Mouse (Mus musculus): ENCODE measurements at regions not wholly inside any gene's neighbourhood (a gene's known extent, or its start where the extent isn't known, plus 50 kb on each side); places are given as distances from the start of the nearest gene placed in this dataset.

DNA sequence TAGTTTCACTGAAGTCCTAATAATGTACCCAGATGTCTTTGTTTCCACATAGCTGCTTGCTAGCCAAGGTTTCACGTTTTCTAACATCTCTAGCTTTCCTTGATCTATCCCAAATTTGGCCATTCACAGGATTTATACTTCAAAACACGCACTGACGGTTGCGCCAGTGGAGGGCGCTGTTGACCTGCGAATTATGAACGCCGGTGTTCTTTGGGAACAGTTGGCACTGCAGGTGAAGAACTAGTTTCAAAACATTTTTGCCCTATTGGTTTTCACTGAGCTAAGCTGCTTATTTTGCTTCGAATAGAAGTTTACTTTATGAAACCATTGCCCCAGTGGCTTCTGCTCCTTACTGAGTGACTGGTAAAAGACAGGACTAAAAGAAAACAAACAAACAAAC lies 76.7 kb upstream of the Slitrk3 start:
- DNase-seq (ENCODE audit: low spot score) = peak; percentile 7

DNA sequence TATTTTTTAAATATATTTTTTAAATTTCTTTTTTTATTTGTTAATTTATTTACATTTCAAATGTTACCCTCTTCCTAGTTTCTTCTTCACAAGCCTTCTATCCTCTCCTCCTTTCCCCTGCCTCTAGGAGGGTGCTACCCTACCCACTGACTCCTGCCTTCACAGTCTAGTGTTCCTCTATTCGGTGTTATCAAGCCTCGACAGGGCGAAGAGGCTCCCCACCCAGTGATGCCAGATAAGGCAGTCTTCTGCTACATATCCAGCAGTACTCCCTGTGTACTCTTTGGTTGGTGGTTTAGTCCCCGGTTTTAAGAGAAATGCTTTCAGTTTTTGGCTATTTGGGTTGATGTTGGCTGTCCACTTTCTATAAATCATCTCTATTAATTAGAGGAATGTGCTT lies 67.5 kb upstream of the Slitrk3 start:
- DNase-seq (ENCODE audit: low spot score) = no peak

DNA sequence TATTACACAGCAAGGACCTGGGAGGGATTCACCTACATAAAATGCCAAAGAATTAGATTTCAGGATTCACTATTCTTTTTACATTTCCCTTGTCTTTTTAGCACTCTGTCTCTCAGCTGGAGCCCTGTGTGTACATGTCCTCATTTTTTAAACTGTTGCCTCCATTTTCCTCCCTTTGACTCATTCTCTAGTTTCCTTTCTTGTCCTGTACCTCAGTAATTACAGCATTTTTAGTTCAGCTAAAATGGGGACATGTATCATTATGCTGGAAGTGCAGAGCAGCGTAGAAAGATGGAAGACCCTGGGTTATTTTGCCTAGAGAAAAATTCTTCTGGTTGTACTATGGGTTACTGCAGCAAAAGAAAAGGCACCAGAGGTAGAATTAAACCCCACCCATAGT lies 51.5 kb upstream of the Slitrk3 start:
- DNase-seq (ENCODE audit: low spot score) = no peak

All from urinary bladder, postnatal 14 days (tissue).